Mouse (Mus musculus): ENCODE measurements around the gene Akap13.

- TF ChIP-seq POLR2A (IDR thresholded peaks at IDR 0.05; ENCODE audit: low read depth, low read length) (no peak), CTCF (IDR thresholded peaks at IDR 0.05; ENCODE audit: borderline replicate concordance, insufficient read depth, low read length) (no peak)
Measured at GRCm38 (mm10) chr7:75585409-75585808, 130.1 kb downstream of the Akap13 start.
